Mouse (Mus musculus): Measurements from ENCODE around the gene Mettl14. TPM values are rescaled to one million over a fixed set of nuclear protein-coding genes. Genes with fewer than 3 reads are reported as not detected.
"Not testable (repeated sequence)": the region's sequence is repeated elsewhere in the genome, so short reads cannot be mapped to it uniquely, and the experiment has no call there.

Mettl14 gene
- total and polyA plus RNA-seq, 3 experiments: 5.4 to 13.9 (median 11.6) TPM

- Histone ChIP-seq H3K9ac (ENCODE audit: low read depth, low read length) (no peak overlapping the region), H3K36me3 (ENCODE audit: control insufficient read depth, insufficient read depth, low read length) (no peaks in the 10 kb centered on the region), H3K27ac (no peak overlapping the region), H3K4me1 (ENCODE audit: control insufficient read depth, insufficient read depth, low read length) (peaks cover 2% of the 10 kb centered on the region; the same call in 1 of the 2 replicates), H3K4me3 (no peak overlapping the region), H3K27me3 (ENCODE audit: control insufficient read depth, insufficient read depth, low read length) (no peaks in the 10 kb centered on the region), H3K79me2 (replicated peaks; ENCODE audit: control insufficient read depth, insufficient read depth, low read length) (no peaks in the 10 kb centered on the region)
- intact Hi-C loops (cut with DNase I): loop anchor here (5.0 kb wide), 1 partner anchor 204 kb away; no protein-coding TSS in a partner anchor
- WGBS: 86% methylated on average over 5 of the region's 5 CpGs
- no peak for DNase-seq
- TF ChIP-seq EP300 (IDR thresholded peaks at IDR 0.05; ENCODE audit: insufficient read depth, low read depth, low read length) (no peak), CTCF (IDR thresholded peaks at IDR 0.05) (no peak)
Observed at GRCm38 (mm10) chr3:123370927-123371326, 15.0 kb downstream of the Mettl14 start.

- intact Hi-C loops (cut with DNase I): no loop called here
- TF ChIP-seq POLR2A (IDR thresholded peaks at IDR 0.05; ENCODE audit: insufficient read depth, low read depth, low read length) (no peak), CTCF (IDR thresholded peaks at IDR 0.05) (no peak), EP300 (IDR thresholded peaks at IDR 0.05; ENCODE audit: insufficient read depth, low read depth, low read length) (no peak)
- no peak overlapping the region for H3K4me3 ChIP-seq
- H3K36me3 ChIP-seq (ENCODE audit: control insufficient read depth, insufficient read depth, low read length): no peaks in the 10 kb centered on the region
- no peak overlapping the region for H3K27ac ChIP-seq
- peaks cover 2% of the 10 kb centered on the region; the same call in 1 of the 2 replicates for H3K4me1 ChIP-seq (ENCODE audit: control insufficient read depth, insufficient read depth, low read length)
- no peaks in the 10 kb centered on the region for H3K27me3 ChIP-seq (ENCODE audit: control insufficient read depth, insufficient read depth, low read length)
- no peak for DNase-seq
- no peaks in the 10 kb centered on the region for H3K79me2 ChIP-seq (replicated peaks; ENCODE audit: control insufficient read depth, insufficient read depth, low read length)
- H3K9ac ChIP-seq (ENCODE audit: low read depth, low read length): 0 out of 2 replicates have a peak overlapping the region, but pooled peaks have one; percentile 24
- WGBS: 63% methylated on average over 12 of the region's 12 CpGs
Observed at GRCm38 (mm10) chr3:123369161-123369560, 16.7 kb downstream of the Mettl14 start.

GRCm38 (mm10) chr3:123366820-123367219 is 19.1 kb downstream of the Mettl14 start:
- H3K9ac ChIP-seq (ENCODE audit: low read depth, low read length); H3K79me2 ChIP-seq (replicated peaks; ENCODE audit: control insufficient read depth, insufficient read depth, low read length); H3K27ac ChIP-seq; intact Hi-C loops (cut with DNase I); H3K36me3 ChIP-seq (ENCODE audit: control insufficient read depth, insufficient read depth, low read length); H3K27me3 ChIP-seq (ENCODE audit: control insufficient read depth, insufficient read depth, low read length); DNase-seq; H3K4me3 ChIP-seq; H3K4me1 ChIP-seq (ENCODE audit: control insufficient read depth, insufficient read depth, low read length): not testable (repeated sequence)
- whole genome bisulfite sequencing: 65% methylated on average over 2 of the region's 2 CpGs

GRCm38 (mm10) chr3:123356377-123356991 is 29.4 kb downstream of the Mettl14 start:
- H3K27me3 ChIP-seq (ENCODE audit: control insufficient read depth, insufficient read depth, low read length): no peaks in the 10 kb centered on the region
- intact Hi-C loops (cut with DNase I): loop anchor here (10.0 kb wide), 1 partner anchor 422 kb away; no protein-coding TSS in a partner anchor

GRCm38 (mm10) chr3:123354388-123354787 is 31.5 kb downstream of the Mettl14 start:
- Histone ChIP-seq H3K79me2 (replicated peaks; ENCODE audit: control insufficient read depth, insufficient read depth, low read length) (no peaks in the 10 kb centered on the region), H3K4me1 (ENCODE audit: control insufficient read depth, insufficient read depth, low read length) (peaks cover 4% of the 10 kb centered on the region; the same call in 1 of the 2 replicates), H3K27ac (peak overlapping the region; percentile 74), H3K4me3 (no peak overlapping the region), H3K27me3 (ENCODE audit: control insufficient read depth, insufficient read depth, low read length) (no peaks in the 10 kb centered on the region), H3K36me3 (ENCODE audit: control insufficient read depth, insufficient read depth, low read length) (peaks cover 34% of the 10 kb centered on the region), H3K9ac (ENCODE audit: low read depth, low read length) (no peak overlapping the region)
- WGBS: 77% methylated on average over 9 of the region's 9 CpGs
- intact Hi-C loops (cut with DNase I): loop anchor here (10.0 kb wide), 1 partner anchor 420 kb away; no protein-coding TSS in a partner anchor
- DNase-seq: peak; percentile 44 to 56
- TF ChIP-seq CTCF (IDR thresholded peaks at IDR 0.05) (no peak), EP300 (IDR thresholded peaks at IDR 0.05; ENCODE audit: insufficient read depth, low read depth, low read length) (0 out of 2 replicates have a peak, but pooled peaks have one; percentile 9)

More at GRCm38 (mm10) chr3:123356377-123356991, 29.4 kb downstream of the Mettl14 start:
- Histone ChIP-seq H3K79me2 (replicated peaks; ENCODE audit: control insufficient read depth, insufficient read depth, low read length) (no peaks in the 10 kb centered on the region), H3K4me1 (ENCODE audit: control insufficient read depth, insufficient read depth, low read length) (peaks cover 1% of the 10 kb centered on the region; the same call in 1 of the 2 replicates), H3K9ac (ENCODE audit: low read depth, low read length) (no peak overlapping the region), H3K36me3 (ENCODE audit: control insufficient read depth, insufficient read depth, low read length) (peaks cover 29% of the 10 kb centered on the region), H3K4me3 (no peak overlapping the region), H3K27ac (peak overlapping the region; percentile 74; the same call in 1 of the 2 replicates)
- WGBS: 64% methylated on average over 4 of the region's 4 CpGs
- TF ChIP-seq POLR2A (IDR thresholded peaks at IDR 0.05; ENCODE audit: insufficient read depth, low read depth, low read length) (no peak), EP300 (IDR thresholded peaks at IDR 0.05; ENCODE audit: insufficient read depth, low read depth, low read length) (no peak), CTCF (IDR thresholded peaks at IDR 0.05) (no peak)
- DNase-seq: no peak

GRCm38 (mm10) chr3:123353661-123354060 is 32.2 kb downstream of the Mettl14 start:
- DNase-seq: no peak
- Histone ChIP-seq H3K36me3 (ENCODE audit: control insufficient read depth, insufficient read depth, low read length) (peaks cover 34% of the 10 kb centered on the region), H3K27ac (peak overlapping the region; percentile 74), H3K79me2 (replicated peaks; ENCODE audit: control insufficient read depth, insufficient read depth, low read length) (no peaks in the 10 kb centered on the region), H3K27me3 (ENCODE audit: control insufficient read depth, insufficient read depth, low read length) (no peaks in the 10 kb centered on the region), H3K4me3 (no peak overlapping the region), H3K9ac (ENCODE audit: low read depth, low read length) (no peak overlapping the region), H3K4me1 (ENCODE audit: control insufficient read depth, insufficient read depth, low read length) (peaks cover 4% of the 10 kb centered on the region; the same call in 1 of the 2 replicates)
- 90% methylated on average over 12 of the region's 12 CpGs for whole genome bisulfite sequencing
- intact Hi-C loops (cut with DNase I): loop anchor here (2.0 to 10.0 kb wide), 4 partner anchors 27 to 419 kb away; no protein-coding TSS in a partner anchor
- no peak for TF ChIP-seq POLR2A (IDR thresholded peaks at IDR 0.05; ENCODE audit: insufficient read depth, low read depth, low read length)
- TF ChIP-seq EP300 (IDR thresholded peaks at IDR 0.05; ENCODE audit: insufficient read depth, low read depth, low read length): no peak
- TF ChIP-seq CTCF (IDR thresholded peaks at IDR 0.05): no peak

Data from heart, adult 2 months (tissue).